Mouse (Mus musculus) cerebellum, adult 8-10 months (tissue): ENCODE data around the gene Olfr623.

Source experiments
- DNase-seq: peaks from one replicate; pipeline ENCODE4 v3.0.0; 2022

Olfr623 gene

DNA sequence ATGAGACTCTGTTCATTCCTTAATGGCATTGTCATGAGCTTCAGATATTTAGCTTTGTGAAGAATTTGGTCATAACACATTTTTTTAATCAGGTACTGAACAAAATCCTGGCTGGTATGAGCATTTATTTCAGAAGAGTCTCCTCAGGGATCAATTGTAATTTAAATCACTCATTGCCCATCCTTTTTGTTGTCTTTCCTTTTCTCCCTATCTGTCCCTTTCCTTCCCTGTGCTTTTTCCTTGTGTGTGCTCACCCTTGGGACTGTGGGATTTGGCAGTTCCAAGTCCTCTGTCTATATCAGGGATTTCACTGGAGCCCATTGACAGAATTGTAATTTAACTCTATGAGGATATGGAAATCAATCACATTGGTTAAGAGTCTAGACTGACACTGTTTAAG lies at the start of gene Olfr623:
Olfr623 (minus strand) TSS at position 101 of the 400 bp plus-strand sequence.
- DNase-seq, result no peak

DNA sequence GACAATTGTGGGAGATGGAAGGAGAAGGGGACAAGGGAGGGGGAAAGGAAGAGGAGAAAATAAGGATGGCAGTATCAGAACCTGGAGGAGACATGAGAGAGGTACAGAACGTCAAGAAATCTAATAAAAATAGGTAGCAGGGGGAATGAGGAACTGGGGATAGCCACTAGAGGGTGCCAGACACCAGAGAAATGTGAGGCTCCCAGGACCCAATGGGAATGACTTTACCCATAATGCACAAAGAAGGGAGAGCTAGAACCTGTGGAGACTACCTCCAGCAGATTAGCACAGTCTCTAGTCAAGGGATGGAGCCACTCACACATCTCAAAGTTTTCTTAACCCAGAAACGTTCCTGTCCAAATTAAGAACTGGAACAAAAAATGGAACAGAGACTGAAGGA lies 48.5 kb upstream of the Olfr623 start:
- DNase-seq, result no peak

DNA sequence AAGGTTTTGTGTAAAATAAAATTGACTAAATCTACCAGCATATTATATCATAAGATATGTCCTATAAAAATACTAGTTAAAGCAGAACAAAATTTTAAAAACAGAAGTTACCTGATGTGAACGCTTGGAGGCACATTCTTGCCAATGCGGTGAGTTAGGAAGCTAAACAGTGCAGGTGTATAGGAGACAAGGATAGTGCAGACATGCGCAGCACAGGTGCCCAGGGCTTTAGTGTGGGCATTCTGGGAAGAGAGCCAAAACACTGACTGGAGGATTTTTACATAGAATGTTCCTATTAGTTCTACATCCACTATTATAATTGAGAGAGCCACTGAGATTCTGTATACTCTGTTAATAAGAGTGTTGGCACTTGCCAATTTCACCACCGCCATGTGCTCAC lies 36.0 kb upstream of the Olfr623 start:
- DNase-seq, result no peak

DNA sequence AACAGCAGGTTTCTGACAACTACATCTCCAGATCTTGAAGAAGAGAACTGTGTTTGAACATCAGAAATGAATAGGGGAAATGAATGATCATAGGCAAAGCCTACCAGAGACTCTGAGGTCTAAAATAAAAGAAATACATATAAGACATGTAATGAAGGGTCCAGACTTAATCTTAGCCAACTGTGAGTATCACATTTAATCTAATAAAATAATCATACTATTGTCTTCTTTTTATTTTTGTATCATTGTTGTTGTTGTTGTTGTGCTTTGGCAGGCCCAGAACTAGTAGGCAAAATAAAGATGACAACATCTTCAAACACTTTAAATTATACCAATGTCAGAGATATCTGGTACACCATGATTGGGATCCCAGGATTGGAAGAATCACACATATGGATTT lies 18.9 kb upstream of the Olfr623 start, which contains the start of gene Olfr625-ps1:
Olfr625-ps1 (plus strand) TSS at position 301 of the 400 bp plus-strand sequence.
- DNase-seq, result no peak

DNA sequence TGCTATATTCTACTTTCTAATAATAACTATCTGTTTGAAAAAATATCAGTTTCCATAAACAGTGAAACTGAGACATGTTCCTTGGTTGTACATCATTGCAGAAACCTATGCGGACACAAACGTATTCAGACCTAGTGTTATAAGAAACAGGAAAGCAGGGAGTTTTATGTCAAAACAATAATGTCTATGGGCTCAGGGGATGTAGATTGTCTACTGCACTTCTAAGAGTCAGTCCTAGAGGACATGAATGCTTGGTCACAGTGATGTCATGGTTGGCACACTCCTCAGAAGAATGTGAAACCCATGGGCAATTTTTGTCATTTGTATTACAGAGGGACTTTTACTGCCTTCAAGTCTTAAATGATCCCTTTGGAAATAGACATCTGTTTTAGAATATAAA lies 7.6 kb upstream of the Olfr623 start, which contains the start of gene Olfr624:
Olfr624 (minus strand) TSS at position 101 of the 400 bp plus-strand sequence.
- DNase-seq, result no peak

DNA sequence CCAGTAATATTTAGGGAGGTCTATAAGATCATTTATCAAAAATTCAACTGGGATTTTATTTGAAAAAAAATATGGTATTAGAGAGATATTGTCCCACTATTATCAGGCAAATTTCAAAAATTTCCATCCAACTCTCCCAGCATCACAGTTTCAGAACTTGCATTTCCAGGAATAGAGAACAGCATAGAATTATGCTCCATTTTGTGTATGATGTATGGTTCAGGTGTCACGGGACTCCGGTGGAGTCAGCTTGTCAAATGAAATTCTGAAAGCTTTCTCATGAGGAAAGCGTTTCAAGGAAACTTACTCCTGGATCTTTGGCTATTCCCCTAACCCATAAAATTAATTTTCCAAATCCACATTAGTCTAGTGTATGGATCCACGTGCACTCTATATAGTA lies 19.4 kb downstream of the Olfr623 start:
- DNase-seq, result no peak

DNA sequence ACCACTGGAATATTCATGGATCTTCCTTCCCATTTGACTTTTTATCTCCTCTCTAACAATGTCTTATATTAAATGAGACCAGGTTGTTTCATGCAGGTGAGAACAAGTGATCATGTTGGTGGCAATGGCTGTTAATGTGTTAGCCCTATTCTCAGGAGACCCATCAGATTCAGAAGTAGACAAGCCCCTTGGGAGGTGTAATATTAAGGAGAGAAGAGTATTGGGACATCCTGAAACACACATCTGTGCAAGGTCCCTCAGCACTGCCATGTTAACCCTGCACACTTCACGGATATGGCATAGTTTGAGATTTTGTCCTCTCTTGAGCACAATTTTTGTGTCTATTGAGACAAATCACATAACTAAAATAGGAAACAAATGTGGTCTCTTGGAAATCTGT lies 20.9 kb downstream of the Olfr623 start, which contains the start of gene Olfr622:
Olfr622 (minus strand) TSS at position 101 of the 400 bp plus-strand sequence.
- no peak for DNase-seq

DNA sequence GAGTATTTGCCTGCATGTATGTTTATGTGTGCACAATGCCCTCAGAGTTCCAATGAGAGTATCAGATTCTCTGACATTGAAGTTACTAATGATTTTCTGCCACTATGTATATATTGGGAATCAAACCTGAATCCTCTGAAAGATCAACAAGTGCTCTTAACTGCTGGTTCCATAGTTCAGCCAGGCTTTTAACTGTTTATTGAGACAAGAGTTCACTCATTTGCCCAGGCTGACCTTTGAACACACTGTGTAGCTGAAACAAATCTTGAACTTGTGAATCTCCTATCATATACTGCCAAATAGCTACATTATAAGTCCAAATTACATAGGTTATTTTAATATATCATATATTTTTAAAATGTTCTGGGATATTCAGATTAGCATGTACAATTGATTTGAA lies 26.7 kb downstream of the Olfr623 start:
- no peak for DNase-seq

DNA sequence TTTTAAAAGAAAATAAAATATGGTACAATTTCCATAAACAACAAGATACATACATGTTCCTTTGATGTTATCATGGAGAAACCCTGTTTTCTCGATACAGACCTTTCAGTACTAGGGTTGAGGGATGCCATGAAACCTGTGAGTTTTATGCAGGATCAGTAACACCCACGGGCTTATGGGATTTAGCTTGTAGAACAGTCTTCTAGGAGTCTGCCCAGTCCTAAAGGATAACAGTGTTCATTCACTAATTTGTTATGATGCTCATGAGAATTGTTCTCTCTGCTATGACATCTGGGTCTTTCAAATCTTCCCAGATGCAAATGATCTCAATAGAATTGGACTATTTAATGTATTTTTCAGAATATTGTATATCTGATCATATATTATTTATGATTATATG lies 51.1 kb downstream of the Olfr623 start, which contains the start of gene Olfr620:
Olfr620 (minus strand) TSS at position 101 of the 400 bp plus-strand sequence.
- DNase-seq, result no peak
